Mouse (Mus musculus) lung, postnatal 0 days (tissue): ENCODE measurements around the gene Chst8. TPM values are rescaled to one million over a fixed set of nuclear protein-coding genes. Genes with fewer than 3 reads are reported as not detected.

Source experiments
- ATAC-seq: fragments of 200-750 bp; cut with Nextera tagmentation; 2 replicates; pipeline ENCODE4 v1.8.0; 2017; ENCODE audit warnings: moderate library complexity
- DNase-seq: peaks from one replicate; pipeline ENCODE4 v3.0.0-alpha.2; 2016; ENCODE audit warnings: low spot score
- H3K27ac ChIP-seq: fragments of 300-500 bp; sonication (generic); 2 replicates; pipeline ENCODE4 v1.5.1; 2014; ENCODE audit warnings: antibody characterized with exemption, mild to moderate bottlenecking, low read length, mixed read lengths
- H3K27me3 ChIP-seq: fragments of 300-500 bp; sonication (generic); replicated peaks from 2 replicates; pipeline ENCODE4 v1.6.1; 2014; ENCODE audit warnings: low read length, mixed read lengths; ENCODE audit not compliant: insufficient read depth
- H3K36me3 ChIP-seq: fragments of 300-500 bp; sonication (generic); 2 replicates; pipeline ENCODE4 v1.6.1; 2014; ENCODE audit warnings: low read length, mixed read lengths; ENCODE audit not compliant: insufficient read depth
- H3K4me1 ChIP-seq: fragments of 300-500 bp; sonication (generic); 2 replicates; pipeline ENCODE4 v1.6.1; 2014; ENCODE audit warnings: antibody characterized with exemption, low read depth, low read length, mixed read lengths; ENCODE audit not compliant: insufficient read depth
- H3K4me2 ChIP-seq: fragments of 300-500 bp; sonication (generic); replicated peaks from 2 replicates; pipeline ENCODE4 v1.6.1; 2014; ENCODE audit warnings: low read depth, mild to moderate bottlenecking, low read length, moderate library complexity, mixed read lengths
- H3K4me3 ChIP-seq: fragments of 300-500 bp; sonication (generic); 2 replicates; pipeline ENCODE4 v1.5.1; 2014; ENCODE audit warnings: low read depth, low read length
- H3K9ac ChIP-seq: fragments of 300-500 bp; sonication (generic); replicated peaks from 2 replicates; pipeline ENCODE4 v1.6.1; 2014; ENCODE audit warnings: low read depth, mild to moderate bottlenecking
- H3K9me3 ChIP-seq: fragments of 300-500 bp; sonication (generic); 2 replicates; pipeline ENCODE4 v1.6.1; 2016; ENCODE audit warnings: low read length, mixed read lengths
- CTCF ChIP-seq: IDR thresholded peaks from 2 replicates; pipeline ENCODE4 v1.5.1; 2016; ENCODE audit warnings: antibody characterized with exemption, mild to moderate bottlenecking
- EP300 ChIP-seq: IDR thresholded peaks from 2 replicates; pipeline ENCODE4 v1.6.1; 2016; ENCODE audit warnings: antibody characterized with exemption, mild to moderate bottlenecking, control low read depth
- WGBS: fragments of 180-500 bp; shearing (Covaris S2); extraction: QIAGEN DNeasy Blood & Tissue Kit; methylation state at CpG from one replicate; pipeline ENCODE4 v1.1.7; 2014; 5-methylcytosine and 5-hydroxymethylcytosine counted together
- polyA plus RNA-seq: library from polyadenylated mRNA; unstranded; fragments of >200 nt; fragmentation: Nextera tagmentation; extraction: Ambion mirVana; gene quantifications from 2 replicates; pipeline ENCODE4 v1.2.1, GENCODE M21; 2015

The Chst8 gene
- polyA plus RNA-seq, 1 experiment from 2014 or later = 5.9 TPM

- ATAC-seq (no peak), DNase-seq (no peak)
- WGBS = 73% methylated on average over 4 of the region's 4 CpGs
- Histone ChIP-seq H3K27me3 (no peaks in the 10 kb centered on the region), H3K9ac (no peak overlapping the region), H3K4me1 (peaks cover 4% of the 10 kb centered on the region; the same call in 1 of the 2 replicates), H3K27ac (no peak overlapping the region), H3K4me2 (no peak overlapping the region), H3K9me3 (no peaks in the 10 kb centered on the region), H3K4me3 (no peak overlapping the region), H3K36me3 (no peaks in the 10 kb centered on the region)
- TF ChIP-seq CTCF (no peak), EP300 (no peak)
Observed at GRCm38 (mm10) chr7:34725206-34725605, 87.3 kb downstream of the Chst8 start.

- H3K9ac ChIP-seq = no peak overlapping the region
- WGBS = 36% methylated on average over 11 of the region's 11 CpGs
- no peaks in the 10 kb centered on the region for H3K36me3 ChIP-seq
- TF ChIP-seq CTCF = no peak
- H3K9me3 ChIP-seq = no peaks in the 10 kb centered on the region
- peaks cover 4% of the 10 kb centered on the region; the same call in 1 of the 2 replicates for H3K4me1 ChIP-seq
- no peak overlapping the region for H3K4me3 ChIP-seq
- no peak for ATAC-seq
- no peak overlapping the region for H3K27ac ChIP-seq
- DNase-seq = no peak
- H3K27me3 ChIP-seq = no peaks in the 10 kb centered on the region
- H3K4me2 ChIP-seq = no peak overlapping the region
Observed at GRCm38 (mm10) chr7:34722551-34723230, 89.8 kb downstream of the Chst8 start.

GRCm38 (mm10) chr7:34722151-34722550, 90.4 kb downstream of the Chst8 start:
- ATAC-seq = no peak
- Histone ChIP-seq H3K4me2 (no peak overlapping the region), H3K27me3 (no peaks in the 10 kb centered on the region)

GRCm38 (mm10) chr7:34721650-34722048, 90.9 kb downstream of the Chst8 start:
- no peak overlapping the region for H3K4me2 ChIP-seq
- peak overlapping the region; percentile 20; the same call in 1 of the 2 replicates for H3K27ac ChIP-seq
- H3K9me3 ChIP-seq = no peaks in the 10 kb centered on the region
- H3K36me3 ChIP-seq = no peaks in the 10 kb centered on the region
- DNase-seq (peak; percentile 90), ATAC-seq (peak; percentile 94)
- 7% methylated on average over 5 of the region's 5 CpGs for WGBS
- no peaks in the 10 kb centered on the region for H3K27me3 ChIP-seq
- H3K4me1 ChIP-seq = peaks cover 4% of the 10 kb centered on the region; the same call in 1 of the 2 replicates
- H3K9ac ChIP-seq = no peak overlapping the region
- H3K4me3 ChIP-seq = no peak overlapping the region
- TF ChIP-seq EP300 = peak; percentile 75; the same call in 1 of the 2 replicates
- no peak for TF ChIP-seq CTCF

More at GRCm38 (mm10) chr7:34722151-34722550, 90.4 kb downstream of the Chst8 start:
- Histone ChIP-seq H3K4me1 (peaks cover 4% of the 10 kb centered on the region; the same call in 1 of the 2 replicates), H3K36me3 (no peaks in the 10 kb centered on the region), H3K9ac (no peak overlapping the region), H3K9me3 (no peaks in the 10 kb centered on the region), H3K4me3 (no peak overlapping the region), H3K27ac (0 out of 2 replicates have a peak overlapping the region, but pooled peaks have one; percentile 20)
- no peak for DNase-seq
- no peak for TF ChIP-seq CTCF
- no peak for TF ChIP-seq EP300
- 23% methylated on average over 8 of the region's 8 CpGs for WGBS

DNA sequence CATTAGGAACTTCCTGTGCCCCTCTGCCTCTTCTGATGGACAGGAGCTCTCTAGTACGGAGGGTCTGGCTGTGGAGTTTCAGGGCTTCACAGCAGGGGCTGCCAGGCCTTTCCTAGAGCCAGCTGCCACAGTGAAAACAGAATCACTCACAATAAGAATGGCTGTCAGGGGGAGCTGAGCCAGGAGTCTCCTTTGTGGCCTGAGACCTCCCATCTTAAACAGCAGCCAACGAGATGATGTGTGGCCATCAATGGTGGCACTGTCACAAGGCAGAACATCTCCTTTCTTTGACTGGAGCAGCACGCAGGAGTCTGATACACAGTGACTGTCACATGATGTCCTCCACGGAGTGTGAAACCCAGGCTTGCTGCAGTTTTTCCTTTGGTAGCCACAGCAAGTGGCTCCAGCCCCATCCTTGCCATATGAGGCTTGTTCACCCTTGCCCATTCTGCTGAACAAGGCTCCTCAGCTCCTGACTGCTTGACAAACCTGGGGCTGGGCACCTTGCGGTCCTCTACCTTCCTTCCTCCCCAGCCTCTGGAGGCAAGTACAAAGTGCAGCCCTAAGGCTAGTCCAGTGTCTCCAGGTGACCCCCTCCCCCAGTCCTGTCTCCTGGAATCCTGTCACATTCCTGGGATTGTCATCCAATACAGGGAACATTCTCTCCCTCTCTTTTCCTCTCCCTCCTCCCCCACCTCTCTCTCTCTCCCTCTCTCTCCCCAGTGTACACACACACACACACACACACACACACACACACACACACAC, 91.4 kb downstream of the Chst8 start:
- DNase-seq (no peak), ATAC-seq (peak; percentile 32)
- Histone ChIP-seq H3K9me3 (no peaks in the 10 kb centered on the region), H3K27me3 (no peaks in the 10 kb centered on the region), H3K36me3 (no peaks in the 10 kb centered on the region), H3K4me3 (no peak overlapping the region), H3K4me2 (no peak overlapping the region), H3K27ac (no peak overlapping the region), H3K9ac (no peak overlapping the region), H3K4me1 (peaks cover 4% of the 10 kb centered on the region; the same call in 1 of the 2 replicates)
- TF ChIP-seq CTCF (no peak), EP300 (no peak)
- 45% methylated on average over 5 of the region's 5 CpGs for whole genome bisulfite sequencing

GRCm38 (mm10) chr7:34719599-34719998, 92.9 kb downstream of the Chst8 start:
- Histone ChIP-seq H3K27me3 (no peaks in the 10 kb centered on the region; the same call in 1 of the 2 replicates), H3K4me2 (no peak overlapping the region), H3K4me1 (peaks cover 5% of the 10 kb centered on the region), H3K9ac (no peak overlapping the region), H3K27ac (no peak overlapping the region), H3K4me3 (no peak overlapping the region), H3K36me3 (no peaks in the 10 kb centered on the region), H3K9me3 (no peaks in the 10 kb centered on the region)
- 37% methylated on average over 5 of the region's 5 CpGs for WGBS
- DNase-seq (peak; percentile 74), ATAC-seq (no peak)
- TF ChIP-seq CTCF (peak; percentile 88), EP300 (0 out of 2 replicates have a peak, but pooled peaks have one; percentile 14)
